Mouse (Mus musculus) lung, embryonic 16.5 days (tissue): ENCODE measurements around the gene Pcgf2. TPM values are rescaled to one million over a fixed set of nuclear protein-coding genes. Genes with fewer than 3 reads are reported as not detected.
A peak's percentile ranks its signal among the peaks of the same experiment; 100 is the strongest.
"Not testable (repeated sequence)": the region's sequence is repeated elsewhere in the genome, so short reads cannot be mapped to it uniquely, and the experiment has no call there.

Experiments used
- ATAC-seq: fragments of 200-750 bp; cut with Nextera tagmentation; 2 replicates; pipeline ENCODE4 v1.8.0; 2017; ENCODE audit warnings: low read depth, mild to moderate bottlenecking, moderate library complexity
- H3K27ac ChIP-seq: fragments of 300-500 bp; sonication (generic); 2 replicates; pipeline ENCODE4 v1.5.1; 2014; ENCODE audit warnings: mild to moderate bottlenecking, control low read depth, low read length
- H3K27me3 ChIP-seq: fragments of 300-500 bp; sonication (generic); 2 replicates; pipeline ENCODE4 v1.6.1; 2014; ENCODE audit warnings: low read depth, low read length, mixed read lengths; ENCODE audit not compliant: control insufficient read depth, insufficient read depth
- H3K36me3 ChIP-seq: fragments of 300-500 bp; sonication (generic); 2 replicates; pipeline ENCODE4 v1.6.1; 2014; ENCODE audit warnings: low read length; ENCODE audit not compliant: control insufficient read depth, insufficient read depth
- H3K4me1 ChIP-seq: fragments of 300-500 bp; sonication (generic); replicated peaks from 2 replicates; pipeline ENCODE4 v1.6.1; 2014; ENCODE audit warnings: low read length, mixed read lengths; ENCODE audit not compliant: control insufficient read depth, insufficient read depth
- H3K4me2 ChIP-seq: fragments of 300-500 bp; sonication (generic); 2 replicates; pipeline ENCODE4 v1.6.1; 2014; ENCODE audit warnings: low read depth, low read length, control low read depth
- H3K4me3 ChIP-seq: fragments of 300-500 bp; sonication (generic); 2 replicates; pipeline ENCODE4 v1.5.1; 2014; ENCODE audit warnings: mild to moderate bottlenecking, low read length, control low read depth
- H3K9ac ChIP-seq: fragments of 300-500 bp; sonication (generic); 2 replicates; pipeline ENCODE4 v1.6.1; 2014; ENCODE audit warnings: low read length, control low read depth
- H3K9me3 ChIP-seq: fragments of 300-500 bp; sonication (generic); 2 replicates; pipeline ENCODE4 v1.6.1; 2016; ENCODE audit warnings: low read length; ENCODE audit not compliant: control insufficient read depth
- WGBS: fragments of 180-500 bp; shearing (Covaris S2); extraction: QIAGEN DNeasy Blood & Tissue Kit; methylation state at CpG from one replicate; pipeline ENCODE4 v1.1.7; 2014; 5-methylcytosine and 5-hydroxymethylcytosine counted together
- microRNA-seq: library from miRNA; unstranded; fragments of <30 nt; microRNA quantifications from one replicate; pipeline ENCODE4, GENCODE M21; 2016
- polyA plus RNA-seq: library from polyadenylated mRNA; unstranded; fragments of >200 nt; fragmentation: Nextera tagmentation; extraction: Ambion mirVana; gene quantifications from 2 replicates; pipeline ENCODE4 v1.2.1, GENCODE M21; 2015

Gene Pcgf2
- polyA plus RNA-seq, 1 experiment from 2014 or later = 16.2 TPM

DNA sequence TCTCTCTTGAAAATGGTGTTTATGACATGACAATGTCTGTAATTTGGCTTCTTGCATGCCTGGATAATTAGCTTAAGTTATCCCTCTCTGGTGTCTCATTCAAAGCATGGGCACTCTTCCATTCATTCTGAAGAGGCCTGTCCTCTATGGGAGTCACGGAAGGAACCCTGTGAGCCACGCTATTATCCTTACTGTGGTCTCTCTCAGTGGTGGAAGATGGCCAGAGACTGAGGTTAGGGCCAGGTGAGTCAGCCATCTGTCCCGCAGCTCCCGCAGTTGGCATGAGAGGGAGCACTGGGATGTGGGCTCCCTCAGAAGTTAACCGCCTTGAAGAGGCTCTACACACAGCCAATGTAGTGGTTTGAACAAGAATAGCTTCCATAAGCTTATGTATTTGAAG is 50.0 kb downstream of the Pcgf2 start:
- no peak overlapping the region for H3K4me2 ChIP-seq
- H3K9me3 ChIP-seq = no peaks in the 10 kb centered on the region
- no peak overlapping the region for H3K9ac ChIP-seq
- H3K27me3 ChIP-seq = no peaks in the 10 kb centered on the region
- H3K4me3 ChIP-seq = no peak overlapping the region
- no peak overlapping the region for H3K27ac ChIP-seq
- no peak for ATAC-seq
- no peaks in the 10 kb centered on the region for H3K4me1 ChIP-seq
- 52% methylated on average over 5 of the region's 5 CpGs for WGBS
- no peaks in the 10 kb centered on the region for H3K36me3 ChIP-seq

DNA sequence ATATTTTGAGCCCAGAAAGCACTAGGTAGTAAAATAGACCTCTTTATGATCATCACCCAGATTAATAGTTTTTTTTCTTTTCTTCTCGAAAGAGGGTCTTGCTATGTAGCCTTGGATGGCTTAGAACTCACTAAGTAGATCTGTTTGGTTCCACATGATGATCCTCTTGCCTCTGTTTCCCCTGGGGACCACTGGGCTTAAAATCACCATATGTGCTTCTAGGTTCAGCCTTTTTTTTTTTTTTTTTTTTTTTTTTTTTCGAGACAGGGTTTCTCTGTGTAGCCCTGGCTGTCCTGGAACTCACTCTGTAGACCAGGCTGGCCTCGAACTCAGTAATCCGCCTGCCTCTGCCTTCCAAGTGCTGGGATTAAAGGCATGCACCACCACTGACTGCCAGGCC is 51.8 kb downstream of the Pcgf2 start:
- not testable (repeated sequence) for ATAC-seq, H3K9me3 ChIP-seq, H3K27me3 ChIP-seq, H3K4me1 ChIP-seq, H3K27ac ChIP-seq, H3K9ac ChIP-seq, H3K4me3 ChIP-seq, H3K36me3 ChIP-seq, H3K4me2 ChIP-seq
- 65% methylated on average over 4 of the region's 4 CpGs for WGBS

DNA sequence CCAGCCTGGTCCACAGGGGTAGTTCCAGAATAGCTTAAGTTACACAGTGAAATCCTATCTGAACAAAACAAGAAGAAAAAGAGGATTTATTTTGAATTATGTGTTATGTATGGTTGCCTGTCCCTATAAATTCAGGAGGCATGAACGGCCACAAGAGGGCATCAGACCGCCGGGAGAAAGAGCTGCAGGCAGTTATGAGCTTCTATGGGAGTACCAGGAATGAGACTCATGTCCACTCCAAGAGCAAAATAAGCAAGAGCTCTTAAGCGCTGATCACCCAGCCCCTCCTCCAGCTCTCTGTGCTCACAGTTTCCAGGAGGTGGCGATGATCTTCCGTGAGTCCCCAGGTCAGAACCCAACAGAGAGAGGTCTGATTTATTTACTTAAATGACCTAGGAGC is 55.5 kb downstream of the Pcgf2 start:
- Histone ChIP-seq H3K9ac (no peak overlapping the region), H3K4me2 (no peak overlapping the region), H3K4me3 (no peak overlapping the region), H3K27ac (no peak overlapping the region), H3K27me3 (no peaks in the 10 kb centered on the region), H3K4me1 (no peaks in the 10 kb centered on the region), H3K9me3 (no peaks in the 10 kb centered on the region), H3K36me3 (no peaks in the 10 kb centered on the region)
- WGBS = 1% methylated on average over 6 of the region's 6 CpGs
- ATAC-seq = peak; percentile 69

DNA sequence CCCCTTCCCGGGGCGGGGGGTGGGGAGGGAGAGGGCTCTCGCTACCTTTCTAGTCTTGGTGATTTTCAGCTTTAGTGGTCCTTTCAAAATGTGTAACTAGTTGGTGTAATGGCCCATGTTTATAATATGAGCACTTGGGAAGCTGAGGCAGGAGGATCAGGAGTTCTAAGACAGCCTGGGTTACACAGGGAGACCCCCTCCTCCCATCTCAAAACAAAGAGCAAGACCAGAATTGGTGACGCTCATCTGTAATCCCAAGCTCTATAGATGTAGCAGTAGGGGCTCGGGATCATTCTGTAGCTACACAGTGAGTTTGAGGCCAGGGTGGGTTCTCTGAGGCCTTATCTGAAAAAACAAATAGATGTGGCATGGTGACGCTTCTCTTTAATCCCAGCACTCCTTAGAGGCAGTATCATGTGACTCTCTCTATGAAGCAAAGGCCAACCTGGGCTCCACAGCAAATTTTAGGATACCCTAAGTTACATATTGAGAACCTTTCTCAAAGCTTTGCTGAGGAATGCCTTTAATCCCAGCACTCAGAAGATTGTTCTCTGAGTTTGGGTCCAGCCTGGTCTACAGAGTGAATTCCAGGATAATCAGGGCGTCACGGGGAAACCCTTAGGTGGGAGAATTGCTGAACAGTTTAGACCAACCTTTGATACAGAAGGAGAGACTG is 56.8 kb downstream of the Pcgf2 start:
- Histone ChIP-seq H3K9me3 (no peaks in the 10 kb centered on the region), H3K36me3 (no peaks in the 10 kb centered on the region), H3K9ac (no peak overlapping the region), H3K4me2 (no peak overlapping the region), H3K27me3 (no peaks in the 10 kb centered on the region), H3K4me3 (no peak overlapping the region), H3K4me1 (no peaks in the 10 kb centered on the region), H3K27ac (no peak overlapping the region)
- WGBS = 58% methylated on average over 8 of the region's 8 CpGs
- no peak for ATAC-seq

DNA sequence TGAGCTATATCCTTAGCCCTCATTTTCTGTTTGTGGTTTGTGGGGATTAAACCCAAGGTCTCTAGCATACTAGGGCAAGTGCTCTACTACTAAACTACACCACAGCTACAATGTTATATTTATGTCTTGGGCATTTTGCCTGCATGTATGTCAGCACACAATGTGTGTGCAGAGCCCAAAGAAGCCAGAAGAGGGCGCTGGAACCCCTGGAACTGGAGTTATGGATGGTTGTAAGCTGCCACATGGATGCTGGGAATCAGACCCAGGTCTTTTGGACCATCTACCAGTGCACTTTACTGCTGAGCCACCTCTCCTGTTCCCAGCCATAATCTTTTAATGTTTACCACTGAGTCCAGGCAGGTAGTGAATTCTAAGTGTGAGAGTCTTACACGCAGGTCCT is 57.6 kb downstream of the Pcgf2 start:
- no peaks in the 10 kb centered on the region for H3K27me3 ChIP-seq
- 44% methylated on average over 2 of the region's 2 CpGs for WGBS

DNA sequence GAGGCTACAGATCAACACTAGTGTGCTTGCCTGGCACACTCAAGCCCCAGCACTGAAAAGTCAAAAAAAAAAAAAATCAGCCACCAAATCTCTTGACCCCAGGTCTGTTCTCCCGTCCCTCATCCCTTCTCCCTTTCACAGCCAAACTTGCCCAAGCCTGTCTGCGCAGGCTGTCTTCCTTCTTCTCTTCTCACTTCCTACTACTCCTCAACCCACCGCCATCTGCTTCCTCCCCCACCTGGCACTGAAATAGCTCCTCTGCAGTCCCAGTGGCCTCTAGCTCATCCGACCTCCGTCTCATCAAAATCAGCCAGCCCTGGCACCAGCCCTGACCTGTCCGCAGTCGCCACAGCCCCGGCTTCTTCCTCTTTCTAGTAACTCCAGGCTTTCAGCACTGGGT is 58.6 kb downstream of the Pcgf2 start:
- Histone ChIP-seq H3K27ac (no peak overlapping the region), H3K4me1 (no peaks in the 10 kb centered on the region), H3K4me3 (no peak overlapping the region), H3K9me3 (no peaks in the 10 kb centered on the region), H3K4me2 (no peak overlapping the region), H3K9ac (no peak overlapping the region), H3K27me3 (no peaks in the 10 kb centered on the region), H3K36me3 (no peaks in the 10 kb centered on the region)
- 41% methylated on average over 8 of the region's 8 CpGs for WGBS
- ATAC-seq = no peak

More for the DNA sequence above, 57.6 kb downstream of the Pcgf2 start:
- Histone ChIP-seq H3K4me1 (no peaks in the 10 kb centered on the region), H3K9ac (no peak overlapping the region), H3K4me3 (no peak overlapping the region), H3K36me3 (no peaks in the 10 kb centered on the region), H3K27ac (no peak overlapping the region), H3K9me3 (no peaks in the 10 kb centered on the region), H3K4me2 (no peak overlapping the region)
- ATAC-seq = no peak

Small RNA genes lying within 50 kb of the gene (microRNA-seq; reads per million reads assigned to microRNA genes)
- gene Gm24158 (not detected), gene Mir6927 (0.99 reads per million), gene Mir8102 (not detected)

Other genes with a start within 250 kb of the Pcgf2 start
- gene 4933428G20Rik, start 200.2 kb downstream of the Pcgf2 start, polyA plus RNA-seq = 0.74 and 0.87 TPM in 2 replicates
- gene Srcin1, start 124.3 kb downstream of the Pcgf2 start, polyA plus RNA-seq = 0.70 and 0.83 TPM in 2 replicates
- gene Epop, start 70.8 kb downstream of the Pcgf2 start, polyA plus RNA-seq = 1.1 and 2.1 TPM in 2 replicates
- 3.4 and 4.0 TPM in 2 replicates for gene Mllt6, start 37.1 kb downstream of the Pcgf2 start, polyA plus RNA-seq
- gene Cisd3, start 14.7 kb downstream of the Pcgf2 start, polyA plus RNA-seq = 57.5 and 66.6 TPM in 2 replicates
- gene Psmb3, start 2.9 kb upstream of the Pcgf2 start, polyA plus RNA-seq = 430 and 457 TPM in 2 replicates
- 1.3 and 2.2 TPM in 2 replicates for gene Pip4k2b, start 44.2 kb upstream of the Pcgf2 start, polyA plus RNA-seq
- 16.1 and 18.5 TPM in 2 replicates for gene Cwc25, start 66.1 kb upstream of the Pcgf2 start, polyA plus RNA-seq
- 0.35 TPM in 1 of 2 replicates, not detected in the other for gene 1700001P01Rik, start 75.4 kb upstream of the Pcgf2 start, polyA plus RNA-seq
- 495 and 578 TPM in 2 replicates for gene Rpl23, start 81.9 kb upstream of the Pcgf2 start, polyA plus RNA-seq
- gene Lasp1, start 98.5 kb upstream of the Pcgf2 start, polyA plus RNA-seq = 163 and 167 TPM in 2 replicates
- gene B230217C12Rik, start 140.3 kb upstream of the Pcgf2 start, polyA plus RNA-seq = 3.1 and 3.4 TPM in 2 replicates
- 0.36 and 0.65 TPM in 2 replicates for gene Fbxo47, start 183.7 kb upstream of the Pcgf2 start, polyA plus RNA-seq